Mouse (Mus musculus) embryonic fibroblast, embryonic 13.5 days (primary cell): ENCODE data around the gene Dcp1b.

ENCODE experiments used
- CTCF ChIP-seq: IDR thresholded peaks from 2 replicates; pipeline ENCODE4 v1.5.1; 2011; ENCODE audit warnings: mild to moderate bottlenecking, control low read depth, low read length, moderate library complexity, borderline replicate concordance; ENCODE audit not compliant: insufficient read depth
- POLR2A ChIP-seq: IDR thresholded peaks from 2 replicates; pipeline ENCODE4 v1.6.1; 2011; ENCODE audit warnings: low read depth, mild to moderate bottlenecking, control low read depth, low read length, moderate library complexity

DNA sequence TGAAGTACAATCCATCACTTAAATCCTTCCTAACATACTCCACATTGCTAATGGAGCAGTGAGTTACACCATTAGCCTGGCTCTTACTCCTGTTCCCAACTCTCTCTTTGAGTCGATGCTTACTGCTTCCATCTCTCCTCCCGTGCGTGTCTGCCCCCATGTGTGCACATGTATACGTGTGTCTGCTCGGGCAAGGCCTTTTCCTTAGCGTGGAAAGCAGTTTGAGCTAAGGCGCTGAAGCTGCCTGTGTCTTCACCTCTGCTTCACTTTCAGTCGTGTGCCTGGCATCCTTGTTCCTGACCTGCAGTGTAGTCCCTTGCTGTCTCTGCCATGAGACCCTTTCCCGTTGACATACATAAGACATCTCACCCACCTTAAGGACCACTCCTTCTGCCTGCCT is 7.2 kb downstream of the Dcp1b start:
- TF ChIP-seq POLR2A (no peak), CTCF (no peak)
